Mouse (Mus musculus): ENCODE data around the gene Zdhhc9. TPM values are rescaled to one million over a fixed set of nuclear protein-coding genes. Genes with fewer than 3 reads are reported as not detected.
"Not testable (repeated sequence)": the region's sequence is repeated elsewhere in the genome, so short reads cannot be mapped to it uniquely, and the experiment has no call there.

Zdhhc9 gene
- 10 to 100 TPM; 28.1 to 37.1 TPM for total RNA-seq (2021)
- long read RNA-seq, experiment 1, transcript Zdhhc9-201 (10 exons, 2,982 nt) = major isoform, 8 of 9 reads
- long read RNA-seq, experiment 1, partial matches to known transcripts = 0 of 9 reads
- long read RNA-seq, experiment 1, other reads (novel, unspliced or antisense) = 1 of 9 reads
- long read RNA-seq, experiment 2, transcript Zdhhc9-201 (10 exons, 2,982 nt) = major isoform, 6 of 11 reads
- long read RNA-seq, experiment 2, partial matches to known transcripts = 1 of 11 reads
- long read RNA-seq, experiment 2, other reads (novel, unspliced or antisense) = 4 of 11 reads

GRCm38 (mm10) chrX:48208519-48209185 lies at the start of gene Zdhhc9:
Zdhhc9 (minus strand) TSS chrX:48208878.
- peak; percentile 91 to 92 for DNase-seq

DNA sequence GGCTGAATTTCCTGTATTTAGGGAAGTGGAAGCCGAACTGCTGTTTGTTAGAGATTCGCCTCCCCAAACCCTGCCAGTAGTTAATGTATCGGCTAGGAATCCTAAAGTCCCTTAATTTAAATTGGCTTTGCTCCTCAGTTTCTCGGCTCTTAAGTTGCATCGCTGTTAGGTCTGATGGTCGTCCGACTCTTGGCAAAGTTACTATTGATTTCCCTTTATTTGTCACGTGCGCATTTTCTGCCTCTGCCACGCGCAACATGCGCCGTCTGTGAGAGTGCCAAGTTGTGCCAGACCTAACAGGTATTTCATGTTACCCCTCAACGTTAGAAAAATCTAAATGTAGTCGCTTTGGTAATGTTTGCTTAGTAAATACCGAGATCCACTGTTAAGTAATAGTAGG lies 48.3 kb upstream of the Zdhhc9 start:
- DNase-seq = no peak

DNA sequence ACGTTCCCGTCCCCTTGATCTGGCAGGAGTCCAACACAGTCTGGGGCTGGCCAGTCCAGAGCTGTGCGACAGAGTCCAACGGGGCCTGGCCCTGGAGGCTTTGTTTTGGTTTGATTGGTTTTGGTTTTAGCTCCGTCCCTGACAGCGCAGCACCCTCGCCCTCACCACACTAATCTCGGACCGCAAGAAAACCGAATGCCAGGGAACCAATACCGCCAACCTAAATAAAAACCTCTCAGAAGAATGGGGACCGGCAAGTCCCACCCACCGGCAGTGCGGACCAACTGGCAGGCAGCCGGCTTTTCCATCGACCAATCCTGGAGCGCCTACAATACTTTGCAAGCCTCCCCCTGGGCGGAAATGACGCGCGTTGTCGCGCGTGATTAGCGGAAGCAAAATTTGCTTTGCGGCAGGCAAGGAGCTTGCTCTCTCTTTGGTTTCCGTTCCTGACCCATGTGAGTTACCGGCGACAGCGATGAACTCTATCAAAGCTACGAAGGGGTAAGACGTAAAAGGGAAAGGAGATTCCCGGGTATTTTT lies 47.9 kb upstream of the Zdhhc9 start, which contains the start of gene Utp14a:
TSS of gene Utp14a (plus strand) at position 395 of the 540 bp plus-strand sequence.
- peak; percentile 96 to 98 for DNase-seq

- DNase-seq = peak in 1 of 2 experiments; percentile 15
Observed at GRCm38 (mm10) chrX:48255830-48256428, 47.3 kb upstream of the Zdhhc9 start.

GRCm38 (mm10) chrX:48234417-48234816 lies 25.7 kb upstream of the Zdhhc9 start:
- DNase-seq = peak; percentile 10 to 39

GRCm38 (mm10) chrX:48226225-48226624 lies 17.5 kb upstream of the Zdhhc9 start:
- DNase-seq = no peak

DNA sequence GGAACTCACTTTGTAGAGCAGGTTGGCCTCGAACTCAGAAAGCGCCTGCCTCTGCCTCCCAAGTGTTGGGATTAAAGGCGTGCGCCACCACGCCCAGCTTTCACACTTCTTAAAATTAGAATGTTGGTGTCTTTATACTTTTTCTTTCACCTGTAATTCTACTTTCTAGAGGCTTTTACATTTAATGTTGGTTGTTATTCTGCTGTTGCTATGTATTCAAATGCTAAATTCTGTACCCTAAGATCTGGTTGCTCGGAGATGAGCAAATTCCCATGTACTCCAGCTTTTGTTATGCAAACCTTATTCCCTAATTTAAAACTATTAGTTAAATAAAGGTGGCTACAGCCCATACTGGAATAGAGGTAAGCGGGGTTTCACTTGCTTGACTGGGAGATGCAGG lies 14.0 kb upstream of the Zdhhc9 start:
- DNase-seq = no peak

- no peak for DNase-seq
Observed at GRCm38 (mm10) chrX:48219468-48219867, 10.8 kb upstream of the Zdhhc9 start.

- not testable (repeated sequence) for DNase-seq
Observed at GRCm38 (mm10) chrX:48209746-48210145, 1.1 kb upstream of the Zdhhc9 start.

GRCm38 (mm10) chrX:48207761-48208487 lies 754 bp downstream of the Zdhhc9 start:
- DNase-seq = peak; percentile 19 to 32

DNA sequence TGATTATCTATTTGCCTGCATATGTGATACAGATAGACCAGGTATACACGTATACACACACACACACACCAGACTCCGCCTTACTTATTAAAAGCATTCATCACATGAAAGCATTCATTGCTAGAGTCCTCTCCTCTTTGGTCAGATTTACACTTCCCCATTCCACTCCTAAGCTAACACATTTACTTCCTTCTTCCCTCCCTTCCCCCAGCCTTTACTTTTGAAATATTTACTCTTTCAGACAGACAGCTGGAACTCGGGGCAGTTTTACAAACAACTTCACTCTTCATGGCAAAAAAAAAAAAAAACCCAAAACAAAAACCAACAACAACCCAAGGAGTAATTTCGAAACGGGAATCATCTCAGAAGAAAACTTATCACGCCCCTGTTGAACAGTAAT lies 4.2 kb downstream of the Zdhhc9 start:
- no peak for DNase-seq

GRCm38 (mm10) chrX:48203763-48204162 lies 4.9 kb downstream of the Zdhhc9 start:
- DNase-seq = no peak

- no peak for DNase-seq
Observed at GRCm38 (mm10) chrX:48202995-48203394, 5.7 kb downstream of the Zdhhc9 start.

DNA sequence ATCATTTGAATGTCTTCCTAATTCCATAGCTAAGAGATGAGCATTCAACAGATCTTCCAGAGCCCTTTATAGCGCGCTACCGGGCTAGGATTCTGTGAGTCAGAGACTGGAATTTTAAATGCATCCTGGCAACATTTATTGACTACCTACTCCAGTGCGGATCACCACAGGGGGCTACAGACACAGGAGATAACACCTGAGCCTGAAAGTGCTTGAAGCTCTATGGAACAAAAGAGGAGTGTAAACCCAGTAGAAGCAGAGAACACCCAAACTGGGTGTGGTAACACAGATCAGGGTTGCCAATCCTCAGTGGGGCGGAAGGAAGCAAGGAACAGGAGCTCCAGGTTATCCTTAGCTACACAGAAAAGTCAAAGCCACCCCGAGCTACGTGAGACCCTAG lies 6.2 kb downstream of the Zdhhc9 start:
- no peak for DNase-seq

DNA sequence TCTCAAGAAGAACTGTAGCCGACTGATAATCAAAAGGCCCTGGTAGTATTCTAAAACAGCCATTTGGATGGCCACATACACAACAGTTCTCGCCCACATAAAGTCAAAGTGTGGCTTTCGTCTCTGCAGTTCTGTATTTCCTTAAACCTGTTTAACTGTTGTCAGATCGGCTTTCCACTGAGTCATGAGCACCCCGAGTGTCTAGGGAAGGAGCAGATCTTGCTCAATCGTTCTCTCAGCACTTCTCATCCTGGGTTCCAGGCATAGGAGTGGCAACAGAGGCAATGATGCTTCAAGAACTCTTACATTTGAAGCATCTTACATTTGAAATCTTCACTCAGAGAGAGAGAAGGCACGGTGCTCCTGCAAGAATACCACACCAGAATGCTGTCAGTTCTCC lies 6.7 kb downstream of the Zdhhc9 start:
- DNase-seq = peak in 1 of 2 experiments; percentile 5

GRCm38 (mm10) chrX:48200699-48201098 lies 8.0 kb downstream of the Zdhhc9 start:
- no peak for DNase-seq

DNA sequence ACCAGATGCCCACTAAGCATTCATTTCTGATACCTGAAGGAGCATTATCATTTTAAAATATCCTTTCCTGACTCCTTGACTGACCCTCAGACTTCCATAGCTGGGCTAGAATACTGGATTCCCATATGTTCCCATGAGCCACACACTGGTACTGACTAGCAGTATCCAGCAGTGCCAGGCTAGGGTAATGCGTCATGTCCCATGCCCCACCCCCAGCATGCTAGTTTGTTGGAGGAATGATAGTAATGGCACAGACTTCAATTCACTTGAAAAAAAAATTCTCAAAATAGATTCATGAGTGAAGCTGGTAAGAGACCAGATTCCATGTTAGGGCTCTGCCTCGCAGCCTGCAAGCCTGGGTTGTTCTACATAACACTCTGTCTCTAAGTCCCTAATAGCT lies 9.7 kb downstream of the Zdhhc9 start:
- DNase-seq = peak; percentile 24 to 39

DNA sequence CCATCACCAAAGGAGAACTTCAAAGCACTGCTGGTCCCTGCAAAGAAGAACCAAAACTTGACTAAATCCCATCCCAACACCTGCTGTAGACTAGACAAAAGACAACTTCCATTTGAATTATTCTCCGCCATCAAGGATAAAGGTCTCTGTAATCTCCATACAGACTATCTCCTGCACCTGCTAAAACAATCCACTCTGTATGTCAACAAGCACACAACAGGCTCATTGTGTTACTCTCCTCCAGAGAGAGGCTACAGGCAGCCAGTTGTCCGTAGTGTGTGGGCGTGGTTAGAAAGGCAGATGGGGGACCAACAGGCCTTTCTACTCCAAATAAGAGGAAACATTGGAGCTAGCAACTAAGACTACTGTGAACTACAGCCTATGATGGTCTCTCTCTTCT lies 10.8 kb downstream of the Zdhhc9 start:
- no peak for DNase-seq

GRCm38 (mm10) chrX:48193235-48194152 lies 15.2 kb downstream of the Zdhhc9 start:
- DNase-seq = no peak

DNA sequence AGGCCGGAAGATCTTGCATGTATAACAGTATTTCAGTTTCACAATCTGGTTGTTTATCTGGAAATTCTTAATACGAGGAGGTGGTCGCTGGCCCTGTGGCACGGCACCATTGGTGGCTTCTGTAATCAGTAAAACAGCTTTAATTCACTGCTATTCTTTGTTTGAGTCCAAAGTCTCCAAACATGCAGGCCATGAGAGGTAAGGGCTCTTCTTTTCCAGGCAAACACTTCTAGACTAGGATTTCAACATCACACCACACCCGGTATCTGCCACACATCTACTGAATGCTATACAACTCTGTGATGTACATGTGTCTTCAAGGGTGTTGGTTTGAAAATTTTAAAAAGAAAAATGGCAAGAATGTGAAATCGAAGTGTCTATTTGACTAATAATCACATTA lies 17.4 kb downstream of the Zdhhc9 start:
- DNase-seq = no peak

GRCm38 (mm10) chrX:48184703-48185102 lies 24.0 kb downstream of the Zdhhc9 start:
- no peak for DNase-seq

Data from heart, adult 18-20 months (tissue).